Mouse (Mus musculus) A20 (cell line): ENCODE results near the gene Selp.

Experiments
- DNase-seq: peaks from one replicate; pipeline ENCODE4 v3.0.0-alpha.2; 2011; ENCODE audit warnings: low read depth, low spot score

The Selp gene

GRCm38 (mm10) chr1:164114947-164115493 lies at the start of gene Selp:
Gene Selp (plus strand): TSS chr1:164115264.
- DNase-seq, result no peak

- DNase-seq, result no peak
Measured at GRCm38 (mm10) chr1:164069261-164069660, 45.8 kb upstream of the Selp start.

- DNase-seq, result peak; percentile 79
Measured at GRCm38 (mm10) chr1:164070461-164070860, 44.6 kb upstream of the Selp start.

- DNase-seq, result peak; percentile 59
Measured at GRCm38 (mm10) chr1:164071111-164071510, 44.0 kb upstream of the Selp start.

GRCm38 (mm10) chr1:164072001-164072400 lies 43.1 kb upstream of the Selp start:
- no peak for DNase-seq

- no peak for DNase-seq
Measured at GRCm38 (mm10) chr1:164073091-164073490, 42.0 kb upstream of the Selp start.

GRCm38 (mm10) chr1:164073803-164074202 lies 41.3 kb upstream of the Selp start:
- DNase-seq, result no peak

- no peak for DNase-seq
Measured at GRCm38 (mm10) chr1:164074606-164075140, 40.4 kb upstream of the Selp start.

- no peak for DNase-seq
Measured at GRCm38 (mm10) chr1:164075416-164075815, 39.6 kb upstream of the Selp start.

GRCm38 (mm10) chr1:164076441-164076840 lies 38.6 kb upstream of the Selp start:
- peak; percentile 77 for DNase-seq

- peak; percentile 62 for DNase-seq
Measured at GRCm38 (mm10) chr1:164077031-164077430, 38.0 kb upstream of the Selp start.

- DNase-seq, result peak; percentile 80
Measured at GRCm38 (mm10) chr1:164078323-164078741, 36.7 kb upstream of the Selp start.

GRCm38 (mm10) chr1:164079091-164079490 lies 36.0 kb upstream of the Selp start:
- DNase-seq, result peak; percentile 88

- DNase-seq, result no peak
Measured at GRCm38 (mm10) chr1:164083046-164083445, 32.0 kb upstream of the Selp start.

GRCm38 (mm10) chr1:164086797-164087196 lies 28.3 kb upstream of the Selp start:
- no peak for DNase-seq

GRCm38 (mm10) chr1:164087872-164088271 lies 27.2 kb upstream of the Selp start:
- DNase-seq, result no peak

GRCm38 (mm10) chr1:164096780-164097179 lies 18.3 kb upstream of the Selp start:
- DNase-seq, result no peak

- DNase-seq, result no peak
Measured at GRCm38 (mm10) chr1:164097911-164098310, 17.2 kb upstream of the Selp start.

- DNase-seq, result no peak
Measured at GRCm38 (mm10) chr1:164098372-164098771, 16.7 kb upstream of the Selp start.

GRCm38 (mm10) chr1:164109763-164110162 lies 5.3 kb upstream of the Selp start:
- no peak for DNase-seq

GRCm38 (mm10) chr1:164110591-164111329 lies 4.3 kb upstream of the Selp start:
- DNase-seq, result no peak

- DNase-seq, result no peak
Measured at GRCm38 (mm10) chr1:164114280-164114679, 784 bp upstream of the Selp start.

- DNase-seq, result no peak
Measured at GRCm38 (mm10) chr1:164115647-164116046, 583 bp downstream of the Selp start.
